Mouse (Mus musculus) embryonic facial prominence, embryonic 10.5 days (tissue): Measurements from ENCODE around the gene Pola2. TPM values are rescaled to one million over a fixed set of nuclear protein-coding genes. Genes with fewer than 3 reads are reported as not detected.

Experiments
- DNase-seq: peaks from one replicate; pipeline ENCODE4 v3.0.0-alpha.2; 2017; ENCODE audit warnings: low spot score
- H3K27ac ChIP-seq: fragments of 300-500 bp; sonication (generic); replicated peaks from 2 replicates; pipeline ENCODE4 v1.5.1; 2016; ENCODE audit warnings: mild to moderate bottlenecking
- H3K27me3 ChIP-seq: fragments of 300-500 bp; sonication (generic); replicated peaks from 2 replicates; pipeline ENCODE4 v1.6.1; 2016; ENCODE audit warnings: low read depth, mild to moderate bottlenecking; ENCODE audit not compliant: poor library complexity, severe bottlenecking
- H3K36me3 ChIP-seq: fragments of 300-500 bp; sonication (generic); replicated peaks from 2 replicates; pipeline ENCODE4 v1.6.1; 2016; ENCODE audit warnings: mild to moderate bottlenecking, moderate library complexity
- H3K4me1 ChIP-seq: fragments of 300-500 bp; sonication (generic); 2 replicates; pipeline ENCODE4 v1.6.1; 2016
- H3K4me3 ChIP-seq: fragments of 300-500 bp; sonication (generic); 2 replicates; pipeline ENCODE4 v1.5.1; 2016; ENCODE audit warnings: mild to moderate bottlenecking, moderate library complexity
- H3K9me3 ChIP-seq: fragments of 300-500 bp; sonication (generic); 2 replicates; pipeline ENCODE4 v1.6.1; 2016; ENCODE audit warnings: mild to moderate bottlenecking
- WGBS: fragments of 180-500 bp; shearing (Covaris S2); methylation state at CpG from one replicate; pipeline ENCODE4 v1.1.7; 2016; 5-methylcytosine and 5-hydroxymethylcytosine counted together
- polyA plus RNA-seq: library from polyadenylated mRNA; unstranded; fragments of >200 nt; fragmentation: Nextera tagmentation; extraction: Ambion mirVana; gene quantifications from 2 replicates; pipeline ENCODE4 v1.2.1, GENCODE M21; 2016

Pola2 gene
- polyA plus RNA-seq, 1 experiment from 2014 or later: 119 TPM

GRCm38 (mm10) chr19:5943404-5943803 is 20.6 kb downstream of the Pola2 start:
- Histone ChIP-seq H3K4me3 (no peak overlapping the region), H3K36me3 (peaks cover 99% of the 10 kb centered on the region), H3K9me3 (no peaks in the 10 kb centered on the region), H3K27ac (no peak overlapping the region), H3K4me1 (peaks cover 1% of the 10 kb centered on the region), H3K27me3 (no peaks in the 10 kb centered on the region)
- WGBS: 94% methylated on average over 15 of the region's 15 CpGs
- DNase-seq: no peak

DNA sequence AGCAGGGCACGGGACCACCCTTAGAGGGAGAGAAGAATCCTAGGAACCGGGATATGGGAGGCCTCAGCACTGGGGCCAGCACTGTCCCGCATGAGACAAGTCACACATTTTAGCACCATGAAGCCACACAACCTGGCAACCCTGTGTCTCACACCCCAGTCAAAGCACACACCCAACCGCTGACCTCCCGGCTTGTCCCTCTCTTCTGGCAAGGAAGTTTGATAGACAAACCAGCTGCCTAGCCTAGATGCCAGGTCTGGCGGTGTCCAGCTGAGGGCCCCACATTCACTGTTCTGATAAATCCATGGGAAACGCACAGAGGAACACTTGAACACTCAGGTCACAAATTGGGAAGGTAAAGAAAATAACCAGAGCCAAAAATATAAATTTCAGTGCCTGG is 21.4 kb downstream of the Pola2 start:
- H3K27me3 ChIP-seq: no peaks in the 10 kb centered on the region
- H3K4me3 ChIP-seq: no peak overlapping the region
- 92% methylated on average over 7 of the region's 7 CpGs for WGBS
- peaks cover 91% of the 10 kb centered on the region for H3K36me3 ChIP-seq
- no peak for DNase-seq
- no peak overlapping the region for H3K27ac ChIP-seq
- H3K4me1 ChIP-seq: peaks cover 9% of the 10 kb centered on the region
- no peaks in the 10 kb centered on the region for H3K9me3 ChIP-seq

GRCm38 (mm10) chr19:5940656-5941055 is 23.3 kb downstream of the Pola2 start:
- peaks cover 76% of the 10 kb centered on the region for H3K36me3 ChIP-seq

GRCm38 (mm10) chr19:5940173-5940572 is 23.8 kb downstream of the Pola2 start:
- no peak overlapping the region for H3K27ac ChIP-seq
- H3K27me3 ChIP-seq: no peaks in the 10 kb centered on the region
- no peaks in the 10 kb centered on the region for H3K9me3 ChIP-seq
- peaks cover 24% of the 10 kb centered on the region for H3K4me1 ChIP-seq
- H3K4me3 ChIP-seq: no peak overlapping the region
- WGBS: 76% methylated on average over 4 of the region's 4 CpGs
- no peak for DNase-seq
- peaks cover 71% of the 10 kb centered on the region for H3K36me3 ChIP-seq

More at GRCm38 (mm10) chr19:5940656-5941055, 23.3 kb downstream of the Pola2 start:
- 92% methylated on average over 10 of the region's 10 CpGs for WGBS
- H3K9me3 ChIP-seq: no peaks in the 10 kb centered on the region
- DNase-seq: no peak
- no peak overlapping the region for H3K4me3 ChIP-seq
- H3K27me3 ChIP-seq: no peaks in the 10 kb centered on the region
- H3K27ac ChIP-seq: no peak overlapping the region
- peaks cover 19% of the 10 kb centered on the region for H3K4me1 ChIP-seq

GRCm38 (mm10) chr19:5939715-5940114 is 24.3 kb downstream of the Pola2 start:
- WGBS: 90% methylated on average over 5 of the region's 5 CpGs
- no peak for DNase-seq

DNA sequence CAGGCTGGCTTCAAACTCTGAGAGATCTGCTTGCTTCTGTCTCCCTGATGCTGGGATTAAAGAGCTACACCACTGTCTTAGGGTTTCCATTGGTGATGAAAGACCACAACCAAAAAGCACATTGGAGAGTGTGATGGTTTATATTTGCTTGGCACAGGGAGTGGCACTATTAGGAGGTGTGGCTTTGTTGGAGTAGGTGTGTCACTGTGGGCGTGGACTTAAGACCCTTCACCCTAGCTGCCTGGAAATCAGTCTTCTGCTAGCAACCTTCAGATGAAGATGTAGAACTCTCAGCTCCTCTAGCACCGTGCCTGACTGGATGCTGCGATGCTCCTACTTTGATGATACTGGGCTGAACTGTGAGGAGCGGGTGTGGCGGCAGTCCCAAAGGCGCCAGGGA is 25.5 kb downstream of the Pola2 start:
- Histone ChIP-seq H3K9me3 (no peaks in the 10 kb centered on the region), H3K4me3 (no peak overlapping the region), H3K36me3 (peaks cover 55% of the 10 kb centered on the region), H3K4me1 (peaks cover 29% of the 10 kb centered on the region), H3K27ac (no peak overlapping the region), H3K27me3 (no peaks in the 10 kb centered on the region)
- DNase-seq: no peak
- WGBS: 91% methylated on average over 6 of the region's 6 CpGs

More at GRCm38 (mm10) chr19:5939715-5940114, 24.3 kb downstream of the Pola2 start:
- Histone ChIP-seq H3K36me3 (peaks cover 67% of the 10 kb centered on the region), H3K27me3 (no peaks in the 10 kb centered on the region), H3K4me3 (no peak overlapping the region), H3K4me1 (peaks cover 29% of the 10 kb centered on the region), H3K27ac (no peak overlapping the region), H3K9me3 (no peaks in the 10 kb centered on the region)

- Histone ChIP-seq H3K9me3 (no peaks in the 10 kb centered on the region), H3K27ac (no peak overlapping the region), H3K4me1 (peaks cover 29% of the 10 kb centered on the region), H3K36me3 (peaks cover 49% of the 10 kb centered on the region), H3K4me3 (0 out of 2 replicates have a peak overlapping the region, but pooled peaks have one; percentile 5), H3K27me3 (no peaks in the 10 kb centered on the region)
- DNase-seq: no peak
- 47% methylated on average over 14 of the region's 14 CpGs for WGBS
These were observed 26.1 kb downstream of the Pola2 start for GRCm38 (mm10) chr19:5937836-5938406.

GRCm38 (mm10) chr19:5937095-5937835 is 26.7 kb downstream of the Pola2 start:
- no peak for DNase-seq
- Histone ChIP-seq H3K27me3 (no peaks in the 10 kb centered on the region), H3K4me3 (no peak overlapping the region), H3K9me3 (no peaks in the 10 kb centered on the region), H3K36me3 (peaks cover 42% of the 10 kb centered on the region), H3K27ac (no peak overlapping the region; the same call in 1 of the 2 replicates), H3K4me1 (peaks cover 29% of the 10 kb centered on the region)
- 76% methylated on average over 21 of the region's 21 CpGs for WGBS

GRCm38 (mm10) chr19:5935691-5936090 is 28.3 kb downstream of the Pola2 start:
- H3K36me3 ChIP-seq: peaks cover 26% of the 10 kb centered on the region
- no peak overlapping the region for H3K4me3 ChIP-seq
- H3K27ac ChIP-seq: no peak overlapping the region
- no peaks in the 10 kb centered on the region for H3K27me3 ChIP-seq
- no peaks in the 10 kb centered on the region for H3K9me3 ChIP-seq
- WGBS: 83% methylated on average over 5 of the region's 5 CpGs
- no peak for DNase-seq
- peaks cover 29% of the 10 kb centered on the region for H3K4me1 ChIP-seq

- Histone ChIP-seq H3K4me3 (no peak overlapping the region), H3K27me3 (no peaks in the 10 kb centered on the region), H3K9me3 (no peaks in the 10 kb centered on the region), H3K36me3 (peaks cover 22% of the 10 kb centered on the region), H3K4me1 (peaks cover 29% of the 10 kb centered on the region), H3K27ac (peak overlapping the region; percentile 24; the same call in 1 of the 2 replicates)
- 54% methylated on average over 3 of the region's 3 CpGs for whole genome bisulfite sequencing
- no peak for DNase-seq
These were observed 28.7 kb downstream of the Pola2 start for GRCm38 (mm10) chr19:5935266-5935665.

- Histone ChIP-seq H3K36me3 (no peaks in the 10 kb centered on the region), H3K9me3 (no peaks in the 10 kb centered on the region), H3K27ac (no peak overlapping the region), H3K4me1 (peaks cover 33% of the 10 kb centered on the region), H3K27me3 (peaks cover 16% of the 10 kb centered on the region), H3K4me3 (no peak overlapping the region)
- WGBS: 76% methylated on average over 14 of the region's 14 CpGs
- no peak for DNase-seq
These were observed 34.1 kb downstream of the Pola2 start for GRCm38 (mm10) chr19:5929634-5930596.

- Histone ChIP-seq H3K4me1 (peaks cover 43% of the 10 kb centered on the region), H3K4me3 (peak overlapping the region; percentile 28; the same call in 1 of the 2 replicates), H3K36me3 (no peaks in the 10 kb centered on the region), H3K9me3 (no peaks in the 10 kb centered on the region), H3K27ac (peak overlapping the region; percentile 54; the same call in 1 of the 2 replicates), H3K27me3 (peaks cover 16% of the 10 kb centered on the region)
- 56% methylated on average over 3 of the region's 3 CpGs for WGBS
- DNase-seq: no peak
These were observed 35.5 kb downstream of the Pola2 start for GRCm38 (mm10) chr19:5928546-5928945.
